Mouse (Mus musculus) left cerebral cortex, postnatal 14 days (tissue): ENCODE results near the gene Fam104a. TPM values are rescaled to one million over a fixed set of nuclear protein-coding genes. Genes with fewer than 3 reads are reported as not detected.

Experiments used
- DNase-seq, 2 experiments: peaks; one replicate each; pipeline ENCODE4 v3.0.0; 2021 to 2022; ENCODE audit warnings: low spot score in 2 of 2, mixed read lengths in 1 of 2
- intact Hi-C: fragments of 180-260 bp; cut with DNase I; formaldehyde crosslinking; loops from one replicate; pipeline ENCODE4 v1.15.1; 2025
- total RNA-seq, 2 experiments: library from RNA; stranded (reverse); gene quantifications; 2 replicates each; pipeline ENCODE4 v1.2.3; 2021

Gene Fam104a
- total RNA-seq, 2 experiments from 2014 or later = 22.2 to 26.4 TPM

- DNase-seq = peak; percentile 78 to 80
- intact Hi-C loops = loop anchor here (10.0 kb wide), 1 partner anchor 103 kb away; no protein-coding TSS in a partner anchor
These were observed 66.6 kb downstream of the Fam104a start for GRCm38 (mm10) chr11:113617132-113617911.

- intact Hi-C loops = loop anchor here (10.0 kb wide), 1 partner anchor 100 kb away; no protein-coding TSS in a partner anchor
- DNase-seq = no peak
These were observed 69.5 kb downstream of the Fam104a start for GRCm38 (mm10) chr11:113614476-113614875.

GRCm38 (mm10) chr11:113611664-113612611, 72.0 kb downstream of the Fam104a start:
- intact Hi-C loops = loop anchor here (2.0 to 10.0 kb wide), 2 partner anchors 97 to 315 kb away; no protein-coding TSS in a partner anchor
- DNase-seq = peak; percentile 49 to 78

Other genes with a start within 250 kb of the Fam104a start
- gene Sstr2, start 64.8 kb downstream of the Fam104a start, total RNA-seq = 10 to 100 TPM; 35.7 to 36.2 TPM
- 10 to 100 TPM; 36.8 to 38.7 TPM for gene Cog1, start 35.0 kb downstream of the Fam104a start, total RNA-seq
- 10 to 100 TPM; 13.9 to 15.3 TPM for gene Slc39a11, start 34.1 kb downstream of the Fam104a start, total RNA-seq
- 10 to 100 TPM; 12.1 to 12.8 TPM for gene D11Wsu47e, start 257 bp upstream of the Fam104a start, total RNA-seq
- gene Cpsf4l, start 25.9 kb upstream of the Fam104a start, total RNA-seq = under 1 TPM in 1 of 2 experiments, not detected in 1; 0.33 TPM
- gene Cdc42ep4, start 67.7 kb upstream of the Fam104a start, total RNA-seq = 10 to 100 TPM; 35.4 to 43.3 TPM